In genomic region chr19:5511074-5511632, GRCm38 (mm10) we compare ENCODE assay signal across 7 mouse cellular contexts. TPM values are rescaled to one million over a fixed set of nuclear protein-coding genes. Genes with fewer than 3 reads are reported as not detected.
DNase-seq lines count a peak whose midpoint lies in the region; ATAC-seq and TF ChIP-seq lines count a peak whose summit lies in the region.

No protein-coding gene starts in this region.

- no peaks in the 10 kb centered on the region for H3K27me3 ChIP-seq in thymus, adult 2 months (ENCODE audit: control insufficient read depth, insufficient read depth, low read length)
- no peaks in the 10 kb centered on the region for H3K27me3 ChIP-seq in forebrain, embryonic 12.5 days
- H3K27me3 ChIP-seq in liver, adult 2 months (ENCODE audit: control insufficient read depth, insufficient read depth, low read length) = no peaks in the 10 kb centered on the region

- peak overlapping the region; percentile 59 for H3K4me3 ChIP-seq in thymus, adult 2 months (ENCODE audit: control insufficient read depth, insufficient read depth, low read length)
- H3K4me3 ChIP-seq in forebrain, embryonic 12.5 days (replicated peaks) = peak overlapping the region; percentile 45
- peak overlapping the region; percentile 51 for H3K4me3 ChIP-seq in liver, adult 2 months (ENCODE audit: insufficient read depth, low read depth, low read length)

- H3K4me1 ChIP-seq in thymus, adult 2 months (replicated peaks; ENCODE audit: control insufficient read depth, insufficient read depth, low read length) = peaks cover 28% of the 10 kb centered on the region
- H3K4me1 ChIP-seq in forebrain, embryonic 12.5 days = peaks cover 22% of the 10 kb centered on the region
- peaks cover 9% of the 10 kb centered on the region for H3K4me1 ChIP-seq in liver, adult 2 months (ENCODE audit: control insufficient read depth, insufficient read depth, low read length)

- ATAC-seq in forebrain, embryonic 12.5 days (ENCODE audit: low FRiP score) = no peak

- DNase-seq in thymus, adult 2 months = no peak
- DNase-seq in thymus, postnatal 25 days = no peak
- no peak for DNase-seq in liver, adult 2 months (ENCODE audit: extremely low read depth, low read depth, low spot score)
- DNase-seq in cerebellum, postnatal 4 days (ENCODE audit: low spot score in 2 of 2) = no peak
- no peak for DNase-seq in ovary, postnatal 10 days (ENCODE audit: low spot score)
- DNase-seq in embryo, embryonic 11 days = no peak

- H3K36me3 ChIP-seq in thymus, adult 2 months (ENCODE audit: control insufficient read depth, insufficient read depth, low read length) = no peaks in the 10 kb centered on the region
- no peaks in the 10 kb centered on the region for H3K36me3 ChIP-seq in forebrain, embryonic 12.5 days (replicated peaks)
- H3K36me3 ChIP-seq in liver, adult 2 months (ENCODE audit: control insufficient read depth, insufficient read depth, low read length) = no peaks in the 10 kb centered on the region

- no peak for TF ChIP-seq POLR2A in thymus, adult 2 months (IDR thresholded peaks at IDR 0.05; ENCODE audit: control insufficient read depth, extremely low read depth, insufficient read depth, low read length, poor library complexity)
- no peak for TF ChIP-seq POLR2A in liver, adult 2 months (IDR thresholded peaks at IDR 0.05; ENCODE audit: extremely low read depth, insufficient read depth, low read length)

- no peaks in the 10 kb centered on the region; the same call in 1 of the 2 replicates for H3K79me2 ChIP-seq in liver, adult 2 months (ENCODE audit: control insufficient read depth, insufficient read depth, low read length)

- H3K27ac ChIP-seq in thymus, adult 2 months (ENCODE audit: control insufficient read depth, insufficient read depth, low read length) = peak overlapping the region; percentile 31; the same call in 1 of the 2 replicates
- no peak overlapping the region for H3K27ac ChIP-seq in forebrain, embryonic 12.5 days
- H3K27ac ChIP-seq in liver, adult 2 months (replicated peaks; ENCODE audit: insufficient read depth, low read depth, low read length) = peak overlapping the region; percentile 2

- no peaks in the 10 kb centered on the region for H3K9me3 ChIP-seq in forebrain, embryonic 12.5 days

- H3K9ac ChIP-seq in forebrain, embryonic 12.5 days = peak overlapping the region; percentile 51
- H3K9ac ChIP-seq in liver, adult 2 months (ENCODE audit: low read depth, low read length) = peak overlapping the region; percentile 68

- WGBS in thymus, adult 2 months = 15% methylated on average over 15 of the region's 15 CpGs
- WGBS in forebrain, embryonic 12.5 days = 55% methylated on average over 15 of the region's 15 CpGs
- WGBS in liver, adult 2 months = 38% methylated on average over 15 of the region's 15 CpGs

- peak overlapping the region; percentile 67 for H3K4me2 ChIP-seq in forebrain, embryonic 12.5 days

- no peak for TF ChIP-seq CTCF in thymus, adult 2 months (IDR thresholded peaks at IDR 0.05; ENCODE audit: borderline replicate concordance, control insufficient read depth, extremely low read depth, insufficient read depth, low read length, poor library complexity)
- no peak for TF ChIP-seq CTCF in liver, adult 2 months (IDR thresholded peaks at IDR 0.05; ENCODE audit: low read depth, low read length)

RNA-seq across cellular contexts. Expression of gene Snx32, which starts 0.8 kb away (rescaled TPM):
- 20.0 and 22.6 TPM in 2 replicates for polyA plus RNA-seq in thymus, adult 2 months (2012; rRNA removed)
- polyA plus RNA-seq in forebrain, embryonic 12.5 days (2016; fragmentation: Nextera tagmentation; extraction: Ambion mirVana) = 29.3 and 29.5 TPM in 2 replicates
- total RNA-seq in liver, adult 2 months (2014; rRNA removed) = 1.6 and 1.8 TPM in 2 replicates
- polyA plus RNA-seq in liver, adult 2 months (2012; rRNA removed) = 4.1 and 4.5 TPM in 2 replicates

RNA-seq across cellular contexts. Expression of gene 1700020D05Rik, which starts 7.6 kb away (rescaled TPM):
- polyA plus RNA-seq in thymus, adult 2 months (2012; rRNA removed) = 3.3 and 3.5 TPM in 2 replicates
- 0.26 TPM in 1 of 2 replicates, not detected in the other for polyA plus RNA-seq in forebrain, embryonic 12.5 days (2016; fragmentation: Nextera tagmentation; extraction: Ambion mirVana)
- 0.83 and 0.87 TPM in 2 replicates for total RNA-seq in liver, adult 2 months (2014; rRNA removed)
- polyA plus RNA-seq in liver, adult 2 months (2012; rRNA removed) = 0.30 and 0.59 TPM in 2 replicates

RNA-seq across cellular contexts. Expression of gene Cfl1, which starts 20.9 kb away (rescaled TPM):
- 1,557 and 1,580 TPM in 2 replicates for polyA plus RNA-seq in thymus, adult 2 months (2012; rRNA removed)
- polyA plus RNA-seq in forebrain, embryonic 12.5 days (2016; fragmentation: Nextera tagmentation; extraction: Ambion mirVana) = 3,168 and 3,195 TPM in 2 replicates
- total RNA-seq in liver, adult 2 months (2014; rRNA removed) = 117 and 122 TPM in 2 replicates
- polyA plus RNA-seq in liver, adult 2 months (2012; rRNA removed) = 177 and 193 TPM in 2 replicates

RNA-seq across cellular contexts. Expression of gene Mus81, which starts 23.0 kb away (rescaled TPM):
- 127 and 149 TPM in 2 replicates for polyA plus RNA-seq in thymus, adult 2 months (2012; rRNA removed)
- 40.6 and 42.7 TPM in 2 replicates for polyA plus RNA-seq in forebrain, embryonic 12.5 days (2016; fragmentation: Nextera tagmentation; extraction: Ambion mirVana)
- 8.1 and 10.9 TPM in 2 replicates for total RNA-seq in liver, adult 2 months (2014; rRNA removed)
- polyA plus RNA-seq in liver, adult 2 months (2012; rRNA removed) = 21.2 and 22.9 TPM in 2 replicates

RNA-seq across cellular contexts. Expression of gene Efemp2, which starts 37.4 kb away (rescaled TPM):
- 17.3 and 21.6 TPM in 2 replicates for polyA plus RNA-seq in thymus, adult 2 months (2012; rRNA removed)
- 40.2 and 41.9 TPM in 2 replicates for polyA plus RNA-seq in forebrain, embryonic 12.5 days (2016; fragmentation: Nextera tagmentation; extraction: Ambion mirVana)
- total RNA-seq in liver, adult 2 months (2014; rRNA removed) = 4.0 and 4.3 TPM in 2 replicates
- polyA plus RNA-seq in liver, adult 2 months (2012; rRNA removed) = 7.7 and 8.5 TPM in 2 replicates
